Mouse (Mus musculus): ENCODE measurements around the gene Qtrt2. TPM values are rescaled to one million over a fixed set of nuclear protein-coding genes. Genes with fewer than 3 reads are reported as not detected.
A peak's percentile ranks its signal among the peaks of the same experiment; 100 is the strongest.

Qtrt2 gene
- 10 to 100 TPM in 3 of 4 experiments, 1 to 10 TPM in 1; 6.4 to 16.6 (median 13.0) TPM for total RNA-seq (2022)

- DNase-seq (ENCODE audit: low spot score): no peak
Observed at GRCm38 (mm10) chr16:43926341-43926859, at the start of gene Qtrt2. Gene Qtrt2 (minus strand): TSS chr16:43926809.

DNA sequence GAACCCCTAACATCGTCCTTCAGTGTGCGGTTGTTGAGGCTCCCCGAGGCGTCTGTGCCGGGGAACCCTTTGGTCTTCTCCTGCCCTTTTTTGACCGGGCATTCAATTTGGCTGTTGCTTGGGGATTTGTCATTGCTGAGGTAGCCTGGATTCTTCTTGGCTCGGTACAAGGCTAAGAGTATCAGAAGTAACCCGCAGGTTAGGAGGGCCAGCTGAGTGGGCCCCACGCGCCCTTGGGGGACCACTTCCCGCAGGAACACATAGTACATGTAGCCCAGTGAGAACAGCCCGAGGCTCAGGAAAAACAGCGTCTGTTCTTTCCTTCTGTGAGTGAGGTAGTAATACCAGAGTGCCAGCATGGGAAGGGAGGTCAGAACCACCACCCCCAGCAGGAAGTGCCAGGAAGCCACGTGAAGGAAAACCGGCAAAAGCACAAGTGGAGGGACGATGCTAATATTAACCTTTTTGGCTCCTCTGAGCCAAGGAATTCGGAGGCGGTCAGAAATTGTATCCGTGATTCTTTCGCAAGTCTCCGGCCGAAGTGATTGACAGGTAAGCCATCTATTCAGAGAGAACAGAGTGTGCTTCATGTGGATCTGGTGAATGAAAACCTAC is 47.1 kb upstream of the Qtrt2 start:
- DNase-seq (ENCODE audit: low spot score): no peak

- no peak for DNase-seq (ENCODE audit: low spot score)
Observed at GRCm38 (mm10) chr16:43973147-43973546, 46.5 kb upstream of the Qtrt2 start.

- no peak for DNase-seq (ENCODE audit: low spot score)
Observed at GRCm38 (mm10) chr16:43972391-43972790, 45.8 kb upstream of the Qtrt2 start.

DNA sequence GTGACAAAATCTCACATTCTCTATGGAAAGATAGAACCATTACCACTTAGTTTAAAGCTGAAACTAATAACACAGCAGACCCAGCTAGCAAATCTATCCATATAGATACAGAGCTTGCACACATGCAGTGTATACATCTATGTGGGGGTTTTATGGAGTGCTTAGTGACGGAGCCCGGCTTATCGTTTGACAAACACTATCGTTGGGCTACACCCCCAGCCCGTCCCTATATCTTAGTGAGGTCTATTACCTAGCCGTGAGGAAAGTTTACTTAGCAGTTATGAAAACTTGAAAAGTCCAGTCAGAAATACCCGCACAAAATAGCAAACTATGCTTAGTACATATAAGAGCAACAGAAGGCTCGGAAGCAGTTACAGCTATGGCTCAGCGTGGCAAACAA is 45.1 kb upstream of the Qtrt2 start:
- DNase-seq (ENCODE audit: low spot score): no peak

GRCm38 (mm10) chr16:43971189-43971588 is 44.6 kb upstream of the Qtrt2 start:
- no peak for DNase-seq (ENCODE audit: low spot score)

- no peak for DNase-seq (ENCODE audit: low spot score)
Observed at GRCm38 (mm10) chr16:43970426-43970825, 43.8 kb upstream of the Qtrt2 start.

GRCm38 (mm10) chr16:43965781-43966389 is 39.3 kb upstream of the Qtrt2 start:
- DNase-seq (ENCODE audit: low spot score): peak; percentile 28

DNA sequence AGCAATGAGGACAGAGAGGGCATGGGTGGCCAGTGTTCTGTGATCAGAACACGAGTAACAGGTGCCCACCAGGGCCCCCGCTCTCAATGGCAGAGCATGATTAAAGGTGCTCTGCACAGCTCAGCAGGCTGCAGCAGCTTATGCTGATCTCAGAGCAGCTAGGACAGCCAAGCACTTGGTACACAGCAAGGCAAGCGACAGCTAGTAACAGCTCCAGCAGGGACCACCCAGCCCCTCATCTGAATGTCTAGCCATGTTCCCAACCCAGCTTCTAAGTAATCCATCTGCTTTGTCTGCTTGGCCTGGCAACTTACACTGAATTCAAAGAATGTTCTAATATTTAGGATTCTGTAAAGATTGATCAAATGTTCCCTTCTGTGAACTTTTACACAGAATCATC is 37.2 kb upstream of the Qtrt2 start:
- no peak for DNase-seq (ENCODE audit: low spot score)

DNA sequence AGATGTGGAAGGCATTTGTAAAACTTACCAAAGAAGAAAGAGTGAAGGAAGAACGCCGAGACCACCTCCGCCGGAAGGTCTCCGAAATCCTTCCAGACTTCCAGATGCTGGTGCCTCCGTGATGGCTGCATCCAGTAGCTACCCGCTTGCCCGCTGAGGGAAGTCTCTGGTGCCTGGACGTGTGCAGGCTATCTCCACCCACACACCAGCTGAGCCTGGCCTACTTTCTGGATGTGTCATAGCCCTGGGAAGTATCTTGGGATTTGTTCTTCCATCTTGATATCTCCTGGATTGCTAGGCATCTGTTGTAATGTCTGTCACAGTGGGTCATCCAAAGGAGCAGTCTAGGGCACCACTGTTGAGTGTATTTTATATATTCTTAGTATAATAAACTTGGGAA is 36.7 kb upstream of the Qtrt2 start:
- no peak for DNase-seq (ENCODE audit: low spot score)

- DNase-seq (ENCODE audit: low spot score): no peak
Observed at GRCm38 (mm10) chr16:43958038-43958437, 31.4 kb upstream of the Qtrt2 start.

DNA sequence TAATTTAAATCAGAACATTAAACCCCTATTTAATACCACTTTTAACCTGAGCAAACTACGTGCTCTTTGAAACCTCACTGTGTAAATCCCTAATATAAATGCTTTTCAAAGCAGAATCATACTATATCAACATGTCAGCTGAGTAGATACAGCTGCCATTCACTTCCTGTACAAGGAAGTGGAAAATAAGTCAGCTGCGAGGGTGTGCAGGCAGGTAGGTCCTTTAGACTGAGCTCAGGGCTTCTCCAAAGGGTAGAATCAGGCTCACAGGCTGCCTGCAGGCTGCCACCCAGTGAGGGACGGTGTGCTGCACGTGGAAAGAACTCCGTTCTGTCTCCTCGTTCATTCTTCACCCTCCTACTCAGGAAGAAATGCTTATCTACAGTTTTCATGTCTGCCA is 28.3 kb upstream of the Qtrt2 start:
- DNase-seq (ENCODE audit: low spot score): no peak

DNA sequence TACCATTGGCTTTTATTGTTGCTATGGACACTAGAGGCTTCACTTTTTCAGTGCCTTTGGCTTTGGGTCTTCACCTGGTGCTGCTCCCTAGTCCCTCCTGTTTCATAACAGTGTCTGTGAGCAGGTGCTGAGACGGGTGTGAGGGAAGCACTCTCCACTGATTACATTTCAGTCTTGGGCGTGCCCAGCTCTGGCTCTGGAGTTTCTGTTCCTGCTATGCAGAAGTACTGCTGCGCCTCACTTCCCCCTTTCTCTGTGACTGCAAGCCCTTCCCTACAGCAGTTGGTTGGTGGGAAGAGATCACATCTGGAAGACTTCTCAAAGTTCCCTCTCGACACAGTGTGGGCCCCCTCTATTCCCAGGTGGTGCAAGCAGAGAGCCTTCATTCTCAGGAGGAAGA is 25.0 kb upstream of the Qtrt2 start:
- peak; percentile 36 for DNase-seq (ENCODE audit: low spot score)

DNA sequence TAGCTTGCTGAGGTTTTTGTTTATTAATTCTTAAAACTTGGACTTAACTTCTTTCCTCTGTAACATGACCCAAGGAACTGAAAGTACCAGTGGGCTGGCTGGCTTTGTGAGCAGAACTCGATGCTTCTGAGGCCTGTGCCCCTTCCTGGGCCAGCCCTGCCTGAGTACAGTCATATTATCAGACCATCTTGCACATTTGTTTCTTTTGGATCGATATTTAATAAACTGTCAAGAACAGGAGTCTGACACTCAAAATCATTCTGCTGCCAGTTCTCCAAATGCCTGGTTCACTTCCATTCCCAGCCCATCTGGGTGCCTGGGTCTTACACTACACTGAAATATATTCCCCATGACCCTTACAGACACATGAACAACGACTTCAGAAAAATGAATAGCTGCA is 19.3 kb upstream of the Qtrt2 start:
- no peak for DNase-seq (ENCODE audit: low spot score)

GRCm38 (mm10) chr16:43945351-43945750 is 18.7 kb upstream of the Qtrt2 start:
- no peak for DNase-seq (ENCODE audit: low spot score)

GRCm38 (mm10) chr16:43940846-43941245 is 14.2 kb upstream of the Qtrt2 start:
- no peak for DNase-seq (ENCODE audit: low spot score)

DNA sequence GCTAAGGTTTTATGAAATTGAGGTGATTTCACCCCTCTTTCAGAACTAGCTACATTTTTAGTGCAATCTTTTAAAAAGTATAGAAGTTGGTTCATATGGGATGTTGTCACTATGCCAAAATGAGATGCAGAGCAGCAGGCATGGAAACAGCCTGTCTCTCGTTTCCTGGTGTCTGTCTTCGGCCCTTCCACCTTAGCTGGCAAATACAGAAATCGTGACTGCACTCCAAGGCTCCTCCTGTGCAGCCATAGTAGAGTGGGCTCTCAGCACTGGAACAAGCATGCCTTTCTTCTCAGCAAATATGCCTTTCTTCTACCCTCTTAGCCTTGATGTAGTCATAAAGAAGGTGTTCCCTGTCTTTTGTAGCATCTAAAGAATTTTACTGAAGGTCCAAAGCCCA is 9.3 kb upstream of the Qtrt2 start:
- no peak for DNase-seq (ENCODE audit: low spot score)

DNA sequence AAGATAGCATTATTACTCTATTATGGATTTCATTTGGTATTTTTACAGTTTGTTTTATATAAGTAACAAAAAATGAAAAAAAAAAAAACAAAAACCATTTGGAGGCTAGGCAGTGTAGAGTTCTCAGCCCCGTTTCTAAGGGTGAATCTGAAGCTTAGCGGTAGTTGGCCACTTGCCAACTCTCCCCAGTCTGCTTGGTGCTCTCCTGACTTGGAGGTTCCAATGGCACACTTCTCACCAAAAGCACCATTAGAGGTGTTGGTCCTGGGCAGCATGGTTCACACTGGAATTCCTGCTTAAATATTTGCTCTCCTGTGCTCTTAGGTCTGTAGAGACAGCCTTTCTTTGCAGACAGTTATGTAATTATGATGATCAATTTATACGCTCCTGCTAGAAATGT is 8.8 kb upstream of the Qtrt2 start:
- no peak for DNase-seq (ENCODE audit: low spot score)

- DNase-seq (ENCODE audit: low spot score): no peak
Observed at GRCm38 (mm10) chr16:43934856-43935255, 8.2 kb upstream of the Qtrt2 start.

DNA sequence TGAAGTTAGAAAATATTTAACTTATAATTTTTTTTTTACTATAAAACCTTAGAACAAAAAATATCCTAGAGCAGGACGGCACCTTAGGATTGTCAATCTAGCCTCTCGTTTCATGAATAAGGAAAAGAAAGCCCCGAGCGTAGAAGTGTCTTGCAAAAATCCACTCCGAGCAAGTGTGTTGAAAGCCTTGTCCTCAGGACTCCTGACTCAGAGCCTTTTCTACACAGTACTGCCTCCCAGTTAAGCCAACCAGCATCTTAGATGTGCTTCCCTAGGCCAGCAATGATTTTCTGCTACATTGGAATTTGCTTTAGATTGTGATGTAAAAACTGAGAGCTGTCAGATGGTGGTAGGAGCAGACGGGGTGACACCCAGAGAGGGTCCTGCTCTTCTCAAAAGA is 6.4 kb upstream of the Qtrt2 start:
- no peak for DNase-seq (ENCODE audit: low spot score)

GRCm38 (mm10) chr16:43932319-43932718 is 5.7 kb upstream of the Qtrt2 start:
- no peak for DNase-seq (ENCODE audit: low spot score)

GRCm38 (mm10) chr16:43931502-43931901 is 4.9 kb upstream of the Qtrt2 start:
- DNase-seq (ENCODE audit: low spot score): no peak

- no peak for DNase-seq (ENCODE audit: low spot score)
Observed at GRCm38 (mm10) chr16:43930577-43930976, 4.0 kb upstream of the Qtrt2 start.

DNA sequence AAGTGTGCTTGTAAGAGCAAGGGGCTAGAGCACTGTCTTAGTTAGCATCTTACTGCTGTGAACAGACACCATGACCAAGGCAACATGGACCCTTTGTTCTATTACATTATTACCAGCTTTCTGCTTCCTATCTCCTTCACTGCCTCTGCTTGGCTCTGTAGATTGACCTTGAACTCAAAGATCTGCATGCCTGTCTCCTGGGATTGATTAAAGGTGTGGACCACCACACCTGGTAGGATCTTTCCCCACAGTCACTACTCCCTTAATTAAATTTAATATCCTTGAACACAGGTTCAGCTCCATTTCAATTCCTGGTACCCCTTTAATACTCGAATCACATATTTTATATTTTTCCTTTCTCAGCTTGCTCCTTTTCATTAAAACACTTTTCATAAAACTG is 763 bp downstream of the Qtrt2 start:
- no peak for DNase-seq (ENCODE audit: low spot score)
